Mouse (Mus musculus) kidney, adult 2 months (tissue): ENCODE data around the gene Pkhd1. TPM values are rescaled to one million over a fixed set of nuclear protein-coding genes. Genes with fewer than 3 reads are reported as not detected.

ENCODE experiments used
- DNase-seq: peaks from one replicate; pipeline ENCODE4 v3.0.0; 2021
- H3K27ac ChIP-seq: fragments of 200-500 bp; 2 replicates; pipeline ENCODE4 v1.5.1; 2012; ENCODE audit warnings: low read depth, low read length, control low read depth, inconsistent platforms; ENCODE audit not compliant: insufficient read depth
- H3K27me3 ChIP-seq: fragments of 200-500 bp; replicated peaks from 2 replicates; pipeline ENCODE4 v1.6.1; 2012; ENCODE audit warnings: mild to moderate bottlenecking, moderate library complexity, low read length, inconsistent platforms; ENCODE audit not compliant: control insufficient read depth, insufficient read depth
- H3K36me3 ChIP-seq: fragments of 200-500 bp; 2 replicates; pipeline ENCODE4 v1.6.1; 2012; ENCODE audit warnings: mild to moderate bottlenecking, moderate library complexity, low read length, inconsistent platforms; ENCODE audit not compliant: control insufficient read depth, insufficient read depth
- H3K4me1 ChIP-seq: fragments of 200-500 bp; 2 replicates; pipeline ENCODE4 v1.6.1; 2011; ENCODE audit warnings: low read length; ENCODE audit not compliant: control insufficient read depth, insufficient read depth
- H3K4me3 ChIP-seq: fragments of 200-500 bp; 2 replicates; pipeline ENCODE4 v1.5.1; 2011; ENCODE audit warnings: mild to moderate bottlenecking, low read depth, low read length, control low read depth; ENCODE audit not compliant: insufficient read depth
- CTCF ChIP-seq: fragments of 200-500 bp; conservative IDR thresholded peaks from 2 replicates; pipeline ENCODE4 v1.5.1; 2011; ENCODE audit warnings: low read depth, mild to moderate bottlenecking, control low read depth, low read length, moderate library complexity, mixed read lengths; ENCODE audit not compliant: insufficient read depth, insufficient read length
- POLR2A ChIP-seq: fragments of 200-500 bp; IDR thresholded peaks from one replicate; pipeline ENCODE4 v1.6.1; 2011; ENCODE audit warnings: low read depth, low read length, control low read depth
- WGBS: fragments of 180-500 bp; shearing (Covaris S2); methylation state at CpG from one replicate; pipeline ENCODE4 v1.1.7; 2018; 5-methylcytosine and 5-hydroxymethylcytosine counted together
- polyA plus RNA-seq: library from polyadenylated mRNA; depleted of rRNA; stranded (reverse); fragments of >200 nt; gene quantifications from 2 replicates; pipeline ENCODE4 v1.2.3, GENCODE M21; 2012

Gene Pkhd1
- polyA plus RNA-seq, 1 experiment: 17.3 TPM

DNA sequence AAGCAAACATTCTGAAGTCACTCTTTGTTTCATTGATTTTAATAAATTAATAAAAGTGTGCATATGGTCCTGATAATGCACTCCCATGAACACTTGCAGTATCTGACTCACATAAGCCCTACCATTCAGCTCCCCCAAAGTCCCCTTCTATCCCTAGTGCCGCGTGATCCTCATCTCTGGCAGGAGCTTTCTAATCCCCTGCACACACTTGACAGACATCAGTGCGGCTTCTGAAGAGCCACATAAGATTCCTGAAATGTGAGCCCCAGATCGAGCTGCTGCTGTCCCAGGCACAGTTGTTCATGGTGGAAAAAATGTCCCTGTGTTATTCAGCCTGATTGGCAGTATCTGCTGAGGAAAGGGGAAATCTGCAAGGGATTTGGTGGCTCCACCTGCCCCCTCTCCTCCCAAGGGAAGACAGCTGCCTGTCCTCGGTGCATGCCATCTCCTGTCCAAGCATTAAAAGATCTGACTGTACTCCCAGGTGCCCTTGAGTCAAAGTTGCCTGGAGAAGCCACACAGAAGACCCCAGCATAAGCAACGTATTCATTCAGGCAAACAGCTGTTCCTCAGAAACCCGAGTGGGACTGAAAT lies 15.5 kb upstream of the Pkhd1 start:
- no peaks in the 10 kb centered on the region for H3K4me1 ChIP-seq
- no peaks in the 10 kb centered on the region for H3K27me3 ChIP-seq
- WGBS: 78% methylated on average over 7 of the region's 7 CpGs
- no peak overlapping the region for H3K27ac ChIP-seq
- no peak for DNase-seq
- no peak for TF ChIP-seq POLR2A
- TF ChIP-seq CTCF: no peak
- no peaks in the 10 kb centered on the region for H3K36me3 ChIP-seq
- H3K4me3 ChIP-seq: no peak overlapping the region

DNA sequence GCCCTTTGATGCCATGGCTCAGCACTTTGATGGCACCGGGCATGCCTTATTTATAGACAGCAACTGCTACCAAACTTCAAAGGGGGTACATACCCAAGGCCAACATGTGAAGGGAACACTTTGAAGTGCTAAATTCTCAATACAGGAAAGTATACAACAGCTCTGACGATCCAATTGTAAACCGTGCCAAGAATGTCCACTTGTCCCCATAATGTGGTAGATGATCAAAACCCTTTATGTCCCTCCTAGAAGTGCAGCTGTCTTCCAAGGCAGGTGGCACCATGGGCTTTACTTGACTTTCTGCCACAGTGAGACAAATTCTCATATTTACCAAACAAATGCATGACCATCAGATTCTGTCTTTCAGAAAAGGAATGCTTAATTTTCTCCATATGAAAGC lies 6.7 kb upstream of the Pkhd1 start:
- 78% methylated on average over 3 of the region's 3 CpGs for WGBS
- no peak overlapping the region for H3K4me3 ChIP-seq

GRCm38 (mm10) chr1:20623375-20623774 lies 5.5 kb upstream of the Pkhd1 start:
- TF ChIP-seq CTCF (no peak), POLR2A (no peak)
- H3K4me3 ChIP-seq: no peak overlapping the region
- H3K27ac ChIP-seq: no peak overlapping the region
- WGBS: 91% methylated on average over 4 of the region's 4 CpGs
- H3K36me3 ChIP-seq: no peaks in the 10 kb centered on the region
- peaks cover 12% of the 10 kb centered on the region for H3K4me1 ChIP-seq
- H3K27me3 ChIP-seq: no peaks in the 10 kb centered on the region
- DNase-seq: no peak

More for the DNA sequence above, 6.7 kb upstream of the Pkhd1 start:
- no peaks in the 10 kb centered on the region for H3K27me3 ChIP-seq
- no peaks in the 10 kb centered on the region for H3K36me3 ChIP-seq
- no peak for DNase-seq
- peaks cover 4% of the 10 kb centered on the region for H3K4me1 ChIP-seq
- TF ChIP-seq CTCF (no peak), POLR2A (no peak)
- no peak overlapping the region for H3K27ac ChIP-seq

DNA sequence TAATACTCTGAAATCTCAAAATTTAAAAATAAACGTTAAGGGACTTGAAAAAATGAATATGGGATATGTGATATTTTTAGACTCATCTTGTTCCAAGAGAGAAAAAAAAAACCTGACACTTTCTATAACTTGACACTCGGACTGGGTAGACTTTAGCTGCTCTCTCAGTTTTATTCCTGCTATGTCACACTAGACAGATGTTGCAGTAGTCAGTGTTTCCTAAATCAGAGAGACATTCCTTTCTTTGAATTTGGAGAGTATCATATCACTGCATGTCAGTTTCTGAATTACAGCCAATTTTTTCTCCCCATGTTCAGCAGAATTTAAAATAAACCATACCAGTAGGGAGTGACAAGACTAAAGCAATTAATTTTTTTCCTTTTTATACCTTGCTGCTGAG lies 2.7 kb upstream of the Pkhd1 start:
- WGBS: 72% methylated on average over 2 of the region's 2 CpGs
- DNase-seq: no peak
- Histone ChIP-seq H3K4me1 (peaks cover 17% of the 10 kb centered on the region), H3K27ac (no peak overlapping the region), H3K4me3 (no peak overlapping the region), H3K27me3 (no peaks in the 10 kb centered on the region), H3K36me3 (no peaks in the 10 kb centered on the region)
- no peak for TF ChIP-seq POLR2A
- no peak for TF ChIP-seq CTCF

GRCm38 (mm10) chr1:20619363-20619762 lies 1.5 kb upstream of the Pkhd1 start:
- Histone ChIP-seq H3K4me1 (peaks cover 19% of the 10 kb centered on the region), H3K27me3 (no peaks in the 10 kb centered on the region), H3K4me3 (no peak overlapping the region), H3K27ac (peak overlapping the region; percentile 81), H3K36me3 (no peaks in the 10 kb centered on the region)
- peak; percentile 95 for DNase-seq
- TF ChIP-seq POLR2A: no peak
- TF ChIP-seq CTCF: no peak
- WGBS: 15% methylated on average over 3 of the region's 3 CpGs

DNA sequence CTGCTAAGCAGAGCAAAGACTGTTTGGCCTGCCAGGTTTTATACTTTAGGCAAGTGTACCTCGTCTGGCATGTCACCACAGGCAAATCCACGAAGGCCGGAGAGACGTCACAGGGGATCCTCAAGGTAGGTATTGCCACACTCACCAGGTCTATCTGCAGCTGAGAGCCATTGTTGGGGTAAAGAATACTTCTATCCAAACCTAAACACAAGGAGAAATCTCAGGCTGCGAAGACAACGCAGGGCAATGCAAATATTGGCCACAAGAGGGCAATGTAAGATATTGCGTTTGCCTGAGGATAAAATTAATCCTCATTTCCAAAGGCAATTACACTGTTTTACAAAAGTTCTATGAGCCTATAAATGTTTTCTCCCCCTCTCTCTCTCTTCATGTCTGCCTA lies 5.2 kb downstream of the Pkhd1 start:
- Histone ChIP-seq H3K4me1 (peaks cover 11% of the 10 kb centered on the region; the same call in 1 of the 2 replicates), H3K27me3 (no peaks in the 10 kb centered on the region), H3K4me3 (no peak overlapping the region), H3K27ac (peak overlapping the region; percentile 64), H3K36me3 (peaks cover 10% of the 10 kb centered on the region)
- no peak for TF ChIP-seq POLR2A
- TF ChIP-seq CTCF: peak; percentile 42
- DNase-seq: peak; percentile 43
- WGBS: 23% methylated on average over 7 of the region's 7 CpGs

- Histone ChIP-seq H3K36me3 (peaks cover 12% of the 10 kb centered on the region), H3K27me3 (no peaks in the 10 kb centered on the region), H3K27ac (peak overlapping the region; percentile 38; the same call in 1 of the 2 replicates), H3K4me3 (no peak overlapping the region), H3K4me1 (peaks cover 8% of the 10 kb centered on the region; the same call in 1 of the 2 replicates)
- WGBS: 39% methylated on average over 2 of the region's 2 CpGs
- no peak for TF ChIP-seq POLR2A
- no peak for TF ChIP-seq CTCF
- peak; percentile 55 for DNase-seq
Measured at GRCm38 (mm10) chr1:20605489-20605888, 12.4 kb downstream of the Pkhd1 start.
